Mouse (Mus musculus) neural tube, embryonic 14.5 days (tissue): ENCODE data around the gene Lypd5. TPM values are rescaled to one million over a fixed set of nuclear protein-coding genes. Genes with fewer than 3 reads are reported as not detected.

Experiments used
- ATAC-seq: fragments of 200-750 bp; cut with Nextera tagmentation; 2 replicates; pipeline ENCODE4 v1.8.0; 2017; ENCODE audit warnings: low read depth, mild to moderate bottlenecking, moderate TSS enrichment, moderate library complexity
- H3K27ac ChIP-seq: fragments of 300-500 bp; sonication (generic); 2 replicates; pipeline ENCODE4 v1.5.1; 2014; ENCODE audit warnings: low read depth, mild to moderate bottlenecking, control low read depth, low read length, moderate library complexity, mixed read lengths
- H3K27me3 ChIP-seq: fragments of 300-500 bp; sonication (generic); 2 replicates; pipeline ENCODE4 v1.6.1; 2014; ENCODE audit warnings: low read length; ENCODE audit not compliant: control insufficient read depth, insufficient read depth
- H3K36me3 ChIP-seq: fragments of 300-500 bp; sonication (generic); 2 replicates; pipeline ENCODE4 v1.6.1; 2014; ENCODE audit warnings: low read length, mixed read lengths; ENCODE audit not compliant: control insufficient read depth, insufficient read depth
- H3K4me1 ChIP-seq: fragments of 300-500 bp; sonication (generic); 2 replicates; pipeline ENCODE4 v1.6.1; 2014; ENCODE audit warnings: low read length; ENCODE audit not compliant: control insufficient read depth, insufficient read depth
- H3K4me2 ChIP-seq: fragments of 300-500 bp; sonication (generic); 2 replicates; pipeline ENCODE4 v1.6.1; 2014; ENCODE audit warnings: mild to moderate bottlenecking, low read depth, low read length, control low read depth
- H3K4me3 ChIP-seq: fragments of 300-500 bp; sonication (generic); 2 replicates; pipeline ENCODE4 v1.5.1; 2014; ENCODE audit warnings: low read depth, low read length, control low read depth, mixed read lengths
- H3K9ac ChIP-seq: fragments of 300-500 bp; sonication (generic); replicated peaks from 2 replicates; pipeline ENCODE4 v1.6.1; 2014; ENCODE audit warnings: low read depth, mild to moderate bottlenecking, control low read depth, low read length, mixed read lengths
- H3K9me3 ChIP-seq: fragments of 300-500 bp; sonication (generic); 2 replicates; pipeline ENCODE4 v1.6.1; 2016; ENCODE audit warnings: low read length; ENCODE audit not compliant: control insufficient read depth
- WGBS: fragments of 180-500 bp; shearing (Covaris S2); extraction: QIAGEN DNeasy Blood & Tissue Kit; methylation state at CpG from one replicate; pipeline ENCODE4 v1.1.7; 2014; 5-methylcytosine and 5-hydroxymethylcytosine counted together
- polyA plus RNA-seq: library from polyadenylated mRNA; unstranded; fragments of >200 nt; fragmentation: Nextera tagmentation; extraction: Ambion mirVana; gene quantifications from 2 replicates; pipeline ENCODE4 v1.2.1, GENCODE M21; 2014

The Lypd5 gene
- polyA plus RNA-seq, 1 experiment from 2014 or later: not detected

DNA sequence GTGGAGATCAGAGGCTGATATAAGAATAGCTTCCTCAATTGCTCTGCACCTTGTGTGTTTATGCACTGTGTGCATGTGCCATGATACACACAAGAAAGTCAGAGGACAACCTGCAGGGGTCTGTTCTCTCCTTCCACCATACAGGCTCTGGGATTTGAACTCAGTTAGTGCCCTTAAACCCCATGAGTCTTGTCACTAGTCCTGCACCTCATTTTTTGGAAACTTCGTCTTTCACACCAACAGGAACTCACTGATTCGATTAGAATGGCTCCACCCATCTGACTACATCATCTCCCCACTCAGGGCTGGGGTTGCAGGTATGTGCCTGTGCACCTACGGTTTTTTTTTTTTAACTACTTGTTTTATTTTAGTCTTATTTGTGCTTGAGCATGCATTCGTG lies 19.2 kb downstream of the Lypd5 start:
- ATAC-seq: no peak
- no peak overlapping the region for H3K9ac ChIP-seq
- no peaks in the 10 kb centered on the region for H3K4me1 ChIP-seq
- no peak overlapping the region for H3K27ac ChIP-seq
- H3K27me3 ChIP-seq: no peaks in the 10 kb centered on the region
- H3K4me2 ChIP-seq: no peak overlapping the region
- no peak overlapping the region for H3K4me3 ChIP-seq
- no peaks in the 10 kb centered on the region for H3K36me3 ChIP-seq
- 82% methylated on average over 4 of the region's 4 CpGs for WGBS
- H3K9me3 ChIP-seq: no peaks in the 10 kb centered on the region

DNA sequence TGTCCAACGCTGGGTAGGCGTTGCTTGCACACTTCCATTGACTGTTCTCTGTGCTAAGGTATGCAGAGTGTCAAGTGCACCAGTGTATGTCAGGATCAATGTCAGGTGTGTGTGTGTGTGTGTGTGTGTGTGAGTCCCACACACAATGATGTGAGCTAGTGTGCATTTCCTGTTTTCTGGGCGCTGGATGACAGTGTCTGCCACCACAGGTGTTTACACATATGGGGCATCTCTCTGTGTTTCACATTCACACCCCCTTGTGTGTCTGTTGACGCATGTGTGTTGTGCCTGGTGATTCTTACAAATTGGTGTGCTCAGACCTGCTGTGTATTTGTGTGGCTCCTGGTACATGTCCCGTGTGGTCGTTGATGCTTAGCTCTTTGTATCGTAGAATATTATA lies 19.9 kb downstream of the Lypd5 start:
- no peak overlapping the region for H3K27ac ChIP-seq
- no peaks in the 10 kb centered on the region for H3K36me3 ChIP-seq
- no peak overlapping the region for H3K9ac ChIP-seq
- no peaks in the 10 kb centered on the region for H3K4me1 ChIP-seq
- no peak overlapping the region for H3K4me2 ChIP-seq
- 90% methylated on average over 7 of the region's 7 CpGs for WGBS
- H3K9me3 ChIP-seq: no peaks in the 10 kb centered on the region
- H3K27me3 ChIP-seq: no peaks in the 10 kb centered on the region
- ATAC-seq: no peak
- no peak overlapping the region for H3K4me3 ChIP-seq

GRCm38 (mm10) chr7:24369731-24370541 lies 20.9 kb downstream of the Lypd5 start, which contains the start of gene Kcnn4:
Kcnn4 (plus strand) TSS chr7:24370263.
- H3K4me3 ChIP-seq: no peak within 1 kb of the TSS
- no peaks in the 10 kb centered on the region for H3K9me3 ChIP-seq
- no peak within 1 kb of the TSS for H3K27ac ChIP-seq
- no peaks in the 10 kb centered on the region for H3K4me1 ChIP-seq
- no peaks in the 10 kb centered on the region for H3K27me3 ChIP-seq
- no peak within 1 kb of the TSS; the same call in 1 of the 2 replicates for H3K4me2 ChIP-seq
- H3K9ac ChIP-seq: no peak within 1 kb of the TSS
- no peak for ATAC-seq
- WGBS: 44% methylated on average over 23 of the region's 23 CpGs
- no peaks in the 10 kb centered on the region for H3K36me3 ChIP-seq

GRCm38 (mm10) chr7:24371012-24371808 lies 22.2 kb downstream of the Lypd5 start:
- no peaks in the 10 kb centered on the region for H3K27me3 ChIP-seq
- H3K4me3 ChIP-seq: no peak overlapping the region
- H3K9me3 ChIP-seq: no peaks in the 10 kb centered on the region
- no peak overlapping the region for H3K9ac ChIP-seq
- H3K4me1 ChIP-seq: no peaks in the 10 kb centered on the region
- H3K4me2 ChIP-seq: no peak overlapping the region; the same call in 1 of the 2 replicates
- 78% methylated on average over 7 of the region's 7 CpGs for WGBS
- H3K36me3 ChIP-seq: no peaks in the 10 kb centered on the region
- no peak for ATAC-seq
- no peak overlapping the region for H3K27ac ChIP-seq

- no peak overlapping the region for H3K27ac ChIP-seq
- H3K27me3 ChIP-seq: no peaks in the 10 kb centered on the region
- H3K4me2 ChIP-seq: no peak overlapping the region
- H3K9ac ChIP-seq: no peak overlapping the region
- ATAC-seq: no peak
- H3K4me3 ChIP-seq: no peak overlapping the region
- H3K4me1 ChIP-seq: 0 out of 2 replicates have a peak, but pooled peaks cover under 1% of the 10 kb centered on the region
- WGBS: 69% methylated on average over 3 of the region's 3 CpGs
- H3K36me3 ChIP-seq: no peaks in the 10 kb centered on the region
- no peaks in the 10 kb centered on the region for H3K9me3 ChIP-seq
These were observed 22.8 kb downstream of the Lypd5 start for GRCm38 (mm10) chr7:24371809-24372145.

DNA sequence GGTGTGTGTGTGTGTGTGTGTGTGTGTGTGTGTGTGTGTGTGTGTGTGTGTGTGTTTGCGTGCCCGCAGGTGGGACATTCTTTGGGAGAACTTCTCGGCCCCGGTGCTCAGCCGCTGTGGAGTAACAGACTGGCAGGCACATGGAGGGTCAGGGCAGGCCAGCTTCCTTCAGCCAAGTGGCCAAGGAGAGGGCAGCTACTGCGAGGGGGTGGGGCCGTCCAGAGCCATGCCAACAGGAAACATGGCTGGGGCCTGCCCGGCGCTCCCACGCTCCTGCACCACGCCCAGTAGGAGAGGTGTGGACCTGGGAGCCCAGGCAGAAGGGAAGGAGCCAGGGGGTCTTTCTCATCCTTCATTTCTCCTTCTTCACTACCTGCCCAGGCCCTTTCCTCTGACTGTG lies 23.3 kb downstream of the Lypd5 start:
- H3K4me3 ChIP-seq: no peak overlapping the region
- no peak for ATAC-seq
- no peaks in the 10 kb centered on the region for H3K36me3 ChIP-seq
- no peak overlapping the region for H3K9ac ChIP-seq
- H3K27me3 ChIP-seq: peaks cover 3% of the 10 kb centered on the region; the same call in 1 of the 2 replicates
- WGBS: 86% methylated on average over 11 of the region's 11 CpGs
- no peaks in the 10 kb centered on the region for H3K9me3 ChIP-seq
- H3K4me1 ChIP-seq: peaks cover 6% of the 10 kb centered on the region; the same call in 1 of the 2 replicates
- H3K27ac ChIP-seq: no peak overlapping the region
- no peak overlapping the region for H3K4me2 ChIP-seq

DNA sequence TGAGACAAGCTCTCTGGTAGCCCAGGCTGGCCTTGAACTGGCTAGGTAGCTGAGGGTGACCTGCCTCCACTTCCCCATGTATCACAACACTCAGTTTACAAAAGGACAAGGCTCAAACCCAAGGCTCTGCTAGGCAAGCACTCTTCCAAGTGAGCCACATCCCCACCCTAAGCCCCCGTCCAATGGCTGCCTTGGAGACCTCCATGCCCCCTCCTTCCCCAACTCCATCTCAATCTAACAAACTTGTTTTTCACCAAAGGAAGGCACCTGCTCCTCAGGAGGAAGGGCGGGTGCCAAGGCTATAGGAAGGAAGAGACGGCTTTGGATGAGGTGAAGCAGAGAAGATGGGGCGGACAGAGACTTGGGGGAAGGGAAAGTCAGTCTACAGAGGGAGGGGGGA lies 23.8 kb downstream of the Lypd5 start:
- Histone ChIP-seq H3K4me2 (no peak overlapping the region), H3K27ac (peak overlapping the region; percentile 75; the same call in 1 of the 2 replicates), H3K4me1 (peaks cover 8% of the 10 kb centered on the region; the same call in 1 of the 2 replicates), H3K9me3 (no peaks in the 10 kb centered on the region), H3K36me3 (no peaks in the 10 kb centered on the region), H3K27me3 (peaks cover 4% of the 10 kb centered on the region; the same call in 1 of the 2 replicates), H3K9ac (no peak overlapping the region), H3K4me3 (no peak overlapping the region)
- ATAC-seq: no peak
- WGBS: 72% methylated on average over 4 of the region's 4 CpGs

- no peak overlapping the region for H3K9ac ChIP-seq
- H3K4me3 ChIP-seq: no peak overlapping the region
- peaks cover 8% of the 10 kb centered on the region; the same call in 1 of the 2 replicates for H3K4me1 ChIP-seq
- H3K36me3 ChIP-seq: no peaks in the 10 kb centered on the region
- H3K9me3 ChIP-seq: no peaks in the 10 kb centered on the region
- H3K27me3 ChIP-seq: peaks cover 4% of the 10 kb centered on the region; the same call in 1 of the 2 replicates
- WGBS: 30% methylated on average over 18 of the region's 20 CpGs
- peak overlapping the region; percentile 16; the same call in 1 of the 2 replicates for H3K4me2 ChIP-seq
- peak overlapping the region; percentile 75 for H3K27ac ChIP-seq
- peak; percentile 63 for ATAC-seq
These were observed 24.8 kb downstream of the Lypd5 start for GRCm38 (mm10) chr7:24373538-24374379.
